Mouse (Mus musculus): ENCODE measurements at regions not wholly inside any gene's neighbourhood (a gene's known extent, or its start where the extent isn't known, plus 50 kb on each side); places are given as distances from the start of the nearest gene placed in this dataset.

- Histone ChIP-seq H3K9ac (no peak overlapping the region), H3K9me3 (no peaks in the 10 kb centered on the region), H3K4me2 (no peak overlapping the region), H3K27ac (no peak overlapping the region), H3K4me1 (no peaks in the 10 kb centered on the region), H3K27me3 (replicated peaks) (no peaks in the 10 kb centered on the region), H3K4me3 (no peak overlapping the region), H3K36me3 (replicated peaks) (no peaks in the 10 kb centered on the region)
- WGBS: 15% methylated on average over 6 of the region's 6 CpGs
- no peak for ATAC-seq (replicated peaks)
Measured at GRCm38 (mm10) chr6:145310601-145311000, 60.6 kb upstream of the Kras start.

DNA sequence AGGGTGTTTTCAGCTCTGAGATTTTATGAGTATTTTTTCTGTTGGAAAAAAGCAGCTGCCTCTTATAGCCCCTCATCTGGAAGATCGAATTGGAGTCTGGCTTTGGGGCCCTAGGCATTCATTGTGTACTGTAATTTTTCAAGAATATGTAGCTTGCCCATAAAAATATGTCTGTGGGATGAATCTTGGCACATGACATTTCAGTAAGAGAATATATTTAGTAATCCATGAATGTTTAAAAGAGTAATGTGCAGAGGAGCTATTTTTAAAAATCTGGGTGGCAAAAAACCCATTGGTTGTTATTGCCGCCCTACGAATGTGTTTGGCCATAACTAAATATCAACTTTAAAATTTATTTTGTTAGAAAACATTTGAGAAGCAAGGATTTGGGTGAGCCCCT lies 59.0 kb upstream of the Kras start:
- Histone ChIP-seq H3K27me3 (replicated peaks) (no peaks in the 10 kb centered on the region), H3K9ac (no peak overlapping the region), H3K9me3 (no peaks in the 10 kb centered on the region), H3K4me2 (no peak overlapping the region), H3K36me3 (replicated peaks) (no peaks in the 10 kb centered on the region), H3K27ac (no peak overlapping the region), H3K4me3 (no peak overlapping the region), H3K4me1 (peaks cover 2% of the 10 kb centered on the region; the same call in 1 of the 2 replicates)
- ATAC-seq (replicated peaks): no peak
- 88% methylated on average over 3 of the region's 3 CpGs for WGBS

- 94% methylated on average over 8 of the region's 8 CpGs for WGBS
- Histone ChIP-seq H3K9me3 (no peaks in the 10 kb centered on the region), H3K36me3 (replicated peaks) (no peaks in the 10 kb centered on the region), H3K4me2 (no peak overlapping the region), H3K9ac (no peak overlapping the region), H3K27ac (no peak overlapping the region), H3K4me1 (peaks cover 10% of the 10 kb centered on the region), H3K4me3 (no peak overlapping the region), H3K27me3 (replicated peaks) (no peaks in the 10 kb centered on the region)
- no peak for ATAC-seq (replicated peaks)
Measured at GRCm38 (mm10) chr6:145307237-145307636, 57.2 kb upstream of the Kras start.

- Histone ChIP-seq H3K9ac (no peak overlapping the region), H3K27ac (no peak overlapping the region), H3K36me3 (replicated peaks) (no peaks in the 10 kb centered on the region), H3K27me3 (replicated peaks) (no peaks in the 10 kb centered on the region), H3K4me2 (no peak overlapping the region), H3K9me3 (no peaks in the 10 kb centered on the region), H3K4me1 (peaks cover 10% of the 10 kb centered on the region), H3K4me3 (no peak overlapping the region)
- WGBS: 69% methylated on average over 18 of the region's 18 CpGs
- no peak for ATAC-seq (replicated peaks)
Measured at GRCm38 (mm10) chr6:145306331-145307124, 56.5 kb upstream of the Kras start.

- WGBS: 96% methylated on average over 5 of the region's 5 CpGs
- no peaks in the 10 kb centered on the region for H3K27me3 ChIP-seq (replicated peaks)
Measured at GRCm38 (mm10) chr6:145305669-145306068, 55.6 kb upstream of the Kras start.

GRCm38 (mm10) chr6:145303641-145304070 lies 53.6 kb upstream of the Kras start:
- no peaks in the 10 kb centered on the region for H3K36me3 ChIP-seq (replicated peaks)
- peak overlapping the region; percentile 7; the same call in 1 of the 2 replicates for H3K4me3 ChIP-seq
- H3K4me2 ChIP-seq: peak overlapping the region; percentile 44
- peak; percentile 74 for ATAC-seq (replicated peaks)
- H3K27me3 ChIP-seq (replicated peaks): no peaks in the 10 kb centered on the region
- no peaks in the 10 kb centered on the region for H3K9me3 ChIP-seq
- H3K27ac ChIP-seq: peak overlapping the region; percentile 59
- peaks cover 17% of the 10 kb centered on the region for H3K4me1 ChIP-seq
- 6% methylated on average over 18 of the region's 18 CpGs for WGBS
- peak overlapping the region; percentile 10; the same call in 1 of the 2 replicates for H3K9ac ChIP-seq

More at GRCm38 (mm10) chr6:145305669-145306068, 55.6 kb upstream of the Kras start:
- Histone ChIP-seq H3K36me3 (replicated peaks) (no peaks in the 10 kb centered on the region), H3K27ac (no peak overlapping the region), H3K9me3 (no peaks in the 10 kb centered on the region), H3K4me3 (no peak overlapping the region), H3K9ac (no peak overlapping the region), H3K4me2 (no peak overlapping the region), H3K4me1 (peaks cover 11% of the 10 kb centered on the region)
- ATAC-seq (replicated peaks): no peak

GRCm38 (mm10) chr6:145302907-145303640 lies 53.0 kb upstream of the Kras start:
- WGBS: 60% methylated on average over 22 of the region's 22 CpGs
- peaks cover 17% of the 10 kb centered on the region for H3K4me1 ChIP-seq
- peak; percentile 34 for ATAC-seq (replicated peaks)
- H3K4me2 ChIP-seq: peak overlapping the region; percentile 44
- peak overlapping the region; percentile 7; the same call in 1 of the 2 replicates for H3K4me3 ChIP-seq
- H3K27me3 ChIP-seq (replicated peaks): no peaks in the 10 kb centered on the region
- 0 out of 2 replicates have a peak overlapping the region, but pooled peaks have one; percentile 10 for H3K9ac ChIP-seq
- peak overlapping the region; percentile 59 for H3K27ac ChIP-seq
- H3K36me3 ChIP-seq (replicated peaks): no peaks in the 10 kb centered on the region
- H3K9me3 ChIP-seq: no peaks in the 10 kb centered on the region

- Histone ChIP-seq H3K9ac (no peak overlapping the region), H3K4me2 (no peak overlapping the region), H3K27ac (no peak overlapping the region), H3K4me1 (peaks cover 17% of the 10 kb centered on the region), H3K9me3 (no peaks in the 10 kb centered on the region), H3K27me3 (replicated peaks) (no peaks in the 10 kb centered on the region), H3K4me3 (no peak overlapping the region), H3K36me3 (replicated peaks) (no peaks in the 10 kb centered on the region)
- ATAC-seq (replicated peaks): no peak
- 90% methylated on average over 10 of the region's 10 CpGs for WGBS
Measured at GRCm38 (mm10) chr6:145302105-145302504, 52.1 kb upstream of the Kras start.

DNA sequence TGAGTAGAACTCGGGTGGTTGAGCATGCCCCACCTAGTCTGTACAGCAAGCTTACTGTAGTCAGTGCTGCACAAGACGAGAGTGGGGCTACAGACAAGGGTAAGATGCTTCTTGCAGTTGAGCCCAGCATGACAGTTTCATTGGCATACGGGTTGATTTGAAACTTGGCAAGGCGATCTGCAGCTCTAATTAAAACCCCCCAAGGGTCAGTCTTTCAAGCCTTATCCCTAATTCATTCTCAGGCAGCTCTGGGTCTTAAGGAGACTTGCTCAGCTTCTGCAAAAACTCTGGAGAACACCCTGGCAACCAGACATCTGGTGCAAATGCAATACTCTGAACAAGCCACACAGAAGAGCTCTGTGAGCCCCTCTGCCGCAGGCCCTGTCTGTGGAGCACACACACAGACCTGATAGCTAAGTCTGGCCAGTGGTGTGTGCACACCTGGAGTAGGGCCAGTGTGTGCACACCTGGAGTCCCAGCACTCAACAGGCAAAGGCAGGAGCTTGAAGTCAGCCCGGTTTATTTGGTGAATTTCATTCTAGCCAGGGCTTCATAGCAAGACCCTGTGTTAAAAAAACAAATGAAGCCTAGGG lies 50.3 kb upstream of the Kras start:
- Histone ChIP-seq H3K9me3 (no peaks in the 10 kb centered on the region), H3K36me3 (replicated peaks) (no peaks in the 10 kb centered on the region), H3K27ac (no peak overlapping the region), H3K27me3 (replicated peaks) (no peaks in the 10 kb centered on the region), H3K4me2 (no peak overlapping the region), H3K4me3 (no peak overlapping the region), H3K9ac (no peak overlapping the region), H3K4me1 (peaks cover 17% of the 10 kb centered on the region)
- WGBS: 44% methylated on average over 6 of the region's 6 CpGs
- no peak for ATAC-seq (replicated peaks)

All from midbrain, embryonic 15.5 days (tissue).